Mouse (Mus musculus) spleen, adult 18-20 months (tissue): ENCODE results near the gene Mgat4d.
"Not testable (repeated sequence)": the region's sequence is repeated elsewhere in the genome, so short reads cannot be mapped to it uniquely, and the experiment has no call there.

ENCODE experiments used
- DNase-seq, 2 experiments: peaks; one replicate each; pipeline ENCODE4 v3.0.0; 2022; ENCODE audit warnings: mixed read lengths in 2 of 2

The Mgat4d gene

GRCm38 (mm10) chr8:83348263-83348662 is at the start of gene Mgat4d:
Gene Mgat4d, plus strand, starts transcription at chr8:83348471.
- no peak for DNase-seq

GRCm38 (mm10) chr8:83300135-83300534 is 48.1 kb upstream of the Mgat4d start:
- DNase-seq = peak in 1 of 2 experiments; percentile 9

GRCm38 (mm10) chr8:83304946-83305345 is 43.3 kb upstream of the Mgat4d start:
- no peak for DNase-seq

GRCm38 (mm10) chr8:83309836-83310235 is 38.4 kb upstream of the Mgat4d start:
- DNase-seq = no peak

- not testable (repeated sequence) for DNase-seq
Observed at GRCm38 (mm10) chr8:83315084-83315483, 33.2 kb upstream of the Mgat4d start.

GRCm38 (mm10) chr8:83315691-83316090 is 32.6 kb upstream of the Mgat4d start:
- DNase-seq = no peak

- DNase-seq = no peak
Observed at GRCm38 (mm10) chr8:83320543-83320942, 27.7 kb upstream of the Mgat4d start.

GRCm38 (mm10) chr8:83322374-83322773 is 25.9 kb upstream of the Mgat4d start:
- no peak for DNase-seq

- DNase-seq = no peak
Observed at GRCm38 (mm10) chr8:83323056-83323455, 25.2 kb upstream of the Mgat4d start.

GRCm38 (mm10) chr8:83327889-83328288 is 20.4 kb upstream of the Mgat4d start:
- no peak for DNase-seq

- DNase-seq = no peak
Observed at GRCm38 (mm10) chr8:83331567-83331898, 16.7 kb upstream of the Mgat4d start.

GRCm38 (mm10) chr8:83331899-83332697 is 16.2 kb upstream of the Mgat4d start, which contains the start of gene Elmod2:
Gene Elmod2, minus strand, starts transcription at chr8:83332486.
- DNase-seq = peak; percentile 91 to 95

GRCm38 (mm10) chr8:83332864-83333263 is 15.4 kb upstream of the Mgat4d start:
- DNase-seq = no peak

GRCm38 (mm10) chr8:83342076-83342475 is 6.2 kb upstream of the Mgat4d start:
- DNase-seq = no peak

- no peak for DNase-seq
Observed at GRCm38 (mm10) chr8:83342693-83343092, 5.6 kb upstream of the Mgat4d start.

GRCm38 (mm10) chr8:83351315-83351714 is 3.0 kb downstream of the Mgat4d start:
- no peak for DNase-seq

- no peak for DNase-seq
Observed at GRCm38 (mm10) chr8:83363156-83363769, 15.0 kb downstream of the Mgat4d start.

GRCm38 (mm10) chr8:83377231-83377630 is 29.0 kb downstream of the Mgat4d start:
- no peak for DNase-seq

GRCm38 (mm10) chr8:83380141-83380540 is 31.9 kb downstream of the Mgat4d start:
- no peak for DNase-seq

- DNase-seq = no peak
Observed at GRCm38 (mm10) chr8:83381016-83381415, 32.7 kb downstream of the Mgat4d start.

- no peak for DNase-seq
Observed at GRCm38 (mm10) chr8:83382850-83383249, 34.6 kb downstream of the Mgat4d start.

GRCm38 (mm10) chr8:83389316-83390005 is 41.2 kb downstream of the Mgat4d start, which contains the start of gene Clgn:
Gene Clgn, plus strand, starts transcription at chr8:83389867.
- peak in 1 of 2 experiments; percentile 20 for DNase-seq

GRCm38 (mm10) chr8:83390006-83390701 is 41.9 kb downstream of the Mgat4d start:
- no peak for DNase-seq
